Mouse (Mus musculus) small intestine, adult 2 months (tissue): Measurements from ENCODE around the gene Cttn.

ENCODE experiments used
- CTCF ChIP-seq: fragments of 200-500 bp; IDR thresholded peaks from 2 replicates; pipeline ENCODE4 v1.5.1; 2012; ENCODE audit warnings: low read depth, mild to moderate bottlenecking, control low read depth, inconsistent platforms, low read length, moderate library complexity, mixed read lengths; ENCODE audit not compliant: insufficient replicate concordance, insufficient read length; ENCODE audit errors: extremely low read depth
- POLR2A ChIP-seq: fragments of 200-500 bp; IDR thresholded peaks from 2 replicates; pipeline ENCODE4 v1.6.1; 2012; ENCODE audit warnings: low read depth, mild to moderate bottlenecking, control low read depth, inconsistent platforms, low read length, moderate library complexity

DNA sequence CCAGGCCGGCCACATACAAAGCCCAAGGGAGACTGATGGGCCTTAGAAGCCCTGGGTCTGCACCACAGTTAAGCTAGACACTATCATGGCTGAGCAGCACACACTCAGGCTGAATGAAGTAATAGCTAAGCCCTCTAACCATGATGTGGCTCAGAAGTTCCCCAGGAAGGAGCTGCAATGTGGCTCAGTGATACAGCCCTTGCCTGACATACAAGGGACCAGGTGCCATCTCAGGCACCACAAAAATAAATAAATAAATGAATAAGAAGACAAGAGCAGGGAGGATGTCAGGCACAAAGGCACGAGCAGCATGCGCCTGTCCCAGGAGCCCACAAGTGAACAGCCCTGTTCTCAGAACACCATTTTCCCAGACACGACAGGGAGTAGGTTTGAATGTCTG, 28.8 kb downstream of the Cttn start:
- TF ChIP-seq CTCF: no peak
- no peak for TF ChIP-seq POLR2A
